Mouse (Mus musculus): Measurements from ENCODE around the gene Adcy9. TPM values are rescaled to one million over a fixed set of nuclear protein-coding genes. Genes with fewer than 3 reads are reported as not detected.

The Adcy9 gene
- polyA plus RNA-seq (2014; fragmentation: Nextera tagmentation; extraction: Ambion mirVana): 0.84 and 0.96 TPM in 2 replicates

DNA sequence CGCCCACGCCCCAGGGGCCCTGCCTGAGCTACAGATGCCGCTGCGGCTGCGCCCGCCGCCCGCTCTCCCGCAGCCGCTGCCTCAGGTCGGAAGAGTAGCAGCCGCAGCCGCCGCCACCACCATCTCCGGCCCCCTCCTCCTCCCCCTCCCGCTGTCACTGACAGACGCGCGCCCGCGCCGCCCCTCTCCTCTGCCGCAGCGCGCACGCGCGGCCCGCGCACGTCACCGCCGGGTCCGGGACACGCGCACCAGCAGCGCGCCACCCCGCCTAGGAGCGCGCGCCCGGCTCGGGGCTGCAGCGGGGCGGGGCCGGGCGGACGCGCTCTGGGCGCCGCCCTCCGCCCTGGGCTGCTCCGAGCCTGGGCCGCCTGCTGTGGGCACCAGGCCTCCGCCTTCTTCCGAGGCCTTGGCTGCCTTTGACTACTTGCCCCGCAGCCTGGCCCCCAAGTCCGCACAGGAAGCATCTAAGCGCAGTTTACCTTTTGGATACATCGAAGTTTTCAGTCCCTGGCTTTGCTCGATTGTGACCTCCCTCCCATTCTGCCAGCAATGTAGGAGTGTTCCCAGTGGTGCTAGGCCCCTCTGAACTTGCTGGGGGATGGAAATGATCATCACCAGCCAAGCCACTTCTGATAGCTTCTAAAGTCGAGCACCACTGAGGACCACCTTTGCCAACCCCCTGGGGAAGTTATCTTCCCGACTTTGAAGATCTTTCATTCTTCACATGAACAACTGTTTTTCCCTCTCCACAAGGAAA is at the start of gene Adcy9:
Gene Adcy9, minus strand, starts transcription at position 201 of the 757 bp plus-strand sequence.
- Histone ChIP-seq H3K4me3 (ENCODE audit: low read depth, low read length) (peak within 1 kb of the TSS; percentile 74), H3K9ac (ENCODE audit: low read length) (peak within 1 kb of the TSS; percentile 77), H3K27me3 (ENCODE audit: control insufficient read depth, insufficient read depth, low read length) (peaks cover 13% of the 10 kb centered on the region), H3K27ac (ENCODE audit: low read depth, low read length) (0 out of 2 replicates have a peak within 1 kb of the TSS, but pooled peaks have one; percentile 18), H3K36me3 (ENCODE audit: control insufficient read depth, insufficient read depth, low read length) (no peaks in the 10 kb centered on the region), H3K4me1 (replicated peaks; ENCODE audit: control insufficient read depth, insufficient read depth, low read length) (peaks cover 11% of the 10 kb centered on the region; the same call in 1 of the 2 replicates), H3K4me2 (ENCODE audit: low read depth, low read length, severe bottlenecking) (peak within 1 kb of the TSS; percentile 97), H3K9me3 (ENCODE audit: control insufficient read depth, low read length) (no peaks in the 10 kb centered on the region)
- WGBS: 1% methylated on average over 50 of the region's 64 CpGs
- DNase-seq (ENCODE audit: low spot score) (peak; percentile 94), ATAC-seq (replicated peaks; ENCODE audit: low FRiP score) (peak; percentile 90)

GRCm38 (mm10) chr16:4469599-4470352 is 49.5 kb upstream of the Adcy9 start:
- DNase-seq (ENCODE audit: low spot score): no peak

DNA sequence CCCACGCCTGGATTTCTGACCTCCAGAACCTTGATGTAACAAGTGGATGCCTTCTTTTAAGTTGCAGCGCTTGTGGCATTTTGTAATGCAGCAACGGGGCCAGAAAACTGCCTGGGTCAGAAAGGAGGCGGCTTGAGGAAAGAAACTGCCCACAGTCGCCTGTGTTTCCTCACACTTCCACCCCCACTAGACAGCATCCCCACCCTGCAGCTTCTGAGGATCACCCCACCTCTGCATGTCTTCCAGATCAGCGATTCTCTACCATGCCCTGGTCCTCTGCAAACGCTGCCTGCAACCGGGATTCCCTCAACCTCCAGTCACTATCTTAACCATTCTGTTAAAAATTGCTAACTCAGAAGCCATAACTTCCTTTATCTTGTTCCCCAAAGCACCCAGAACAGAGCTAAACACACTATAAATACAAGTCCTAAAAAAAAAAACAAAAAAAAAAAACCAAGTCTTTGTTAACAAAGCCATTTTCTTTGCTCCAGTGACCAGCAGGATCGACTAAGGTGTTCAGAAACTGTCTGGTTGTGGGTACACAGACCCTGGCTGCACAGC is 44.3 kb upstream of the Adcy9 start:
- Histone ChIP-seq H3K4me1 (replicated peaks; ENCODE audit: control insufficient read depth, insufficient read depth, low read length) (no peaks in the 10 kb centered on the region), H3K27ac (ENCODE audit: low read depth, low read length) (no peak overlapping the region), H3K9me3 (ENCODE audit: control insufficient read depth, low read length) (no peaks in the 10 kb centered on the region), H3K27me3 (ENCODE audit: control insufficient read depth, insufficient read depth, low read length) (no peaks in the 10 kb centered on the region), H3K9ac (ENCODE audit: low read length) (no peak overlapping the region; the same call in 1 of the 2 replicates), H3K36me3 (ENCODE audit: control insufficient read depth, insufficient read depth, low read length) (no peaks in the 10 kb centered on the region), H3K4me2 (ENCODE audit: low read depth, low read length, severe bottlenecking) (no peak overlapping the region), H3K4me3 (ENCODE audit: low read depth, low read length) (no peak overlapping the region)
- ATAC-seq (replicated peaks; ENCODE audit: low FRiP score): no peak
- no peak for DNase-seq (ENCODE audit: low spot score)
- 74% methylated on average over 9 of the region's 9 CpGs for WGBS

More at GRCm38 (mm10) chr16:4469599-4470352, 49.5 kb upstream of the Adcy9 start:
- Histone ChIP-seq H3K4me1 (replicated peaks; ENCODE audit: control insufficient read depth, insufficient read depth, low read length) (no peaks in the 10 kb centered on the region), H3K9me3 (ENCODE audit: control insufficient read depth, low read length) (no peaks in the 10 kb centered on the region), H3K4me2 (ENCODE audit: low read depth, low read length, severe bottlenecking) (no peak overlapping the region), H3K36me3 (ENCODE audit: control insufficient read depth, insufficient read depth, low read length) (no peaks in the 10 kb centered on the region), H3K9ac (ENCODE audit: low read length) (no peak overlapping the region), H3K4me3 (ENCODE audit: low read depth, low read length) (no peak overlapping the region), H3K27ac (ENCODE audit: low read depth, low read length) (no peak overlapping the region), H3K27me3 (ENCODE audit: control insufficient read depth, insufficient read depth, low read length) (no peaks in the 10 kb centered on the region)
- WGBS: 67% methylated on average over 10 of the region's 10 CpGs
- ATAC-seq (replicated peaks; ENCODE audit: low FRiP score): no peak

GRCm38 (mm10) chr16:4457927-4458326 is 37.6 kb upstream of the Adcy9 start:
- H3K27me3 ChIP-seq (ENCODE audit: control insufficient read depth, insufficient read depth, low read length): no peaks in the 10 kb centered on the region
- no peaks in the 10 kb centered on the region for H3K9me3 ChIP-seq (ENCODE audit: control insufficient read depth, low read length)
- no peak overlapping the region for H3K9ac ChIP-seq (ENCODE audit: low read length)
- no peak overlapping the region for H3K27ac ChIP-seq (ENCODE audit: low read depth, low read length)
- no peak overlapping the region for H3K4me2 ChIP-seq (ENCODE audit: low read depth, low read length, severe bottlenecking)
- no peaks in the 10 kb centered on the region for H3K4me1 ChIP-seq (replicated peaks; ENCODE audit: control insufficient read depth, insufficient read depth, low read length)
- H3K4me3 ChIP-seq (ENCODE audit: low read depth, low read length): no peak overlapping the region
- 83% methylated on average over 3 of the region's 3 CpGs for WGBS
- no peak for ATAC-seq (replicated peaks; ENCODE audit: low FRiP score)
- no peak for DNase-seq (ENCODE audit: low spot score)
- H3K36me3 ChIP-seq (ENCODE audit: control insufficient read depth, insufficient read depth, low read length): no peaks in the 10 kb centered on the region

DNA sequence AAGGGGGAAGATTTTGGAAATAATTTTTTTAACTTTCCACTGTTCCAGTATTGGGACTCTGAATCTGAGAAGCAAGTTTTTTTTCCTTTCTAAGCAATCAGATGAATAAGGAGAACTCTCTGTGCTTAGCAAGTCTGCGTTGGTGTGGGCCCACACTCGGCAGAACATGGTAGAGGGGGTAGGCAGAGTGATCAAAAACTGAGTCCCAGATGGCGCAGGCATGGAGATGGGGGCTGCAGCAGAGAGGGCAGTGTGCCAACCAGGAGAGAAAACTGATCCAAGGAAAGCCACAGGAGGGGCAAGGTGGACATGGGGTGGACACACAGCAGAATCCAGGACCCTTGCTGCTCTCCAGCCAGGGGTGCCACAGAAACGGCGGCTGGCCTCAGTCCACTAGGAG is 36.1 kb upstream of the Adcy9 start:
- ATAC-seq (replicated peaks; ENCODE audit: low FRiP score): no peak
- no peaks in the 10 kb centered on the region for H3K27me3 ChIP-seq (ENCODE audit: control insufficient read depth, insufficient read depth, low read length)
- no peak overlapping the region for H3K27ac ChIP-seq (ENCODE audit: low read depth, low read length)
- H3K4me3 ChIP-seq (ENCODE audit: low read depth, low read length): no peak overlapping the region
- no peak overlapping the region for H3K9ac ChIP-seq (ENCODE audit: low read length)
- H3K9me3 ChIP-seq (ENCODE audit: control insufficient read depth, low read length): no peaks in the 10 kb centered on the region
- 88% methylated on average over 5 of the region's 5 CpGs for WGBS
- no peaks in the 10 kb centered on the region for H3K4me1 ChIP-seq (replicated peaks; ENCODE audit: control insufficient read depth, insufficient read depth, low read length)
- no peak for DNase-seq (ENCODE audit: low spot score)
- H3K36me3 ChIP-seq (ENCODE audit: control insufficient read depth, insufficient read depth, low read length): no peaks in the 10 kb centered on the region
- no peak overlapping the region for H3K4me2 ChIP-seq (ENCODE audit: low read depth, low read length, severe bottlenecking)

GRCm38 (mm10) chr16:4455693-4456092 is 35.4 kb upstream of the Adcy9 start:
- no peaks in the 10 kb centered on the region for H3K36me3 ChIP-seq (ENCODE audit: control insufficient read depth, insufficient read depth, low read length)
- no peaks in the 10 kb centered on the region for H3K4me1 ChIP-seq (replicated peaks; ENCODE audit: control insufficient read depth, insufficient read depth, low read length)
- WGBS: 80% methylated on average over 4 of the region's 4 CpGs
- ATAC-seq (replicated peaks; ENCODE audit: low FRiP score) (no peak), DNase-seq (ENCODE audit: low spot score) (no peak)
- H3K4me2 ChIP-seq (ENCODE audit: low read depth, low read length, severe bottlenecking): no peak overlapping the region
- no peak overlapping the region for H3K4me3 ChIP-seq (ENCODE audit: low read depth, low read length)
- no peaks in the 10 kb centered on the region for H3K27me3 ChIP-seq (ENCODE audit: control insufficient read depth, insufficient read depth, low read length)
- H3K9me3 ChIP-seq (ENCODE audit: control insufficient read depth, low read length): no peaks in the 10 kb centered on the region
- no peak overlapping the region for H3K27ac ChIP-seq (ENCODE audit: low read depth, low read length)
- no peak overlapping the region for H3K9ac ChIP-seq (ENCODE audit: low read length)

DNA sequence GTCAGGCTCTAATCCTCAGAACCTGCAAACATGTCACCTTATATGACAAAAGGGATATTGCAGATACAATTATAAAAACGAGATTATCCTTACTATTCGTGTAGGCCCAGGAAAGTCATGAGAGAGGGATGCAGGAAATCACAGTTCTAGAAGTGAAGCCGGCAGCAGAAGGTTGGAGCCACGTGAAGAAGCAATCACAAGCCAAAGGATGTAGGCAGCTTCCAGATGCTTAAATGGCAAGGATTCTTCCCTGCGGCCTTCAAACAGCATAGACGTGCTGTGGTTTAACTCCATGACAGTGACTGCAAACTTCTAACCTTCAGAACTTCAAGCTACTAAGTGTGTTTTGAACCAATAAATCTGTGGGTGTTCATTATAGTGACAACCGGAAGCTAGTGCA is 34.3 kb upstream of the Adcy9 start:
- no peaks in the 10 kb centered on the region for H3K4me1 ChIP-seq (replicated peaks; ENCODE audit: control insufficient read depth, insufficient read depth, low read length)
- ATAC-seq (replicated peaks; ENCODE audit: low FRiP score) (no peak), DNase-seq (ENCODE audit: low spot score) (no peak)
- no peak overlapping the region for H3K9ac ChIP-seq (ENCODE audit: low read length)
- 88% methylated on average over 7 of the region's 7 CpGs for WGBS
- H3K4me3 ChIP-seq (ENCODE audit: low read depth, low read length): no peak overlapping the region
- H3K27ac ChIP-seq (ENCODE audit: low read depth, low read length): no peak overlapping the region
- no peaks in the 10 kb centered on the region for H3K9me3 ChIP-seq (ENCODE audit: control insufficient read depth, low read length)
- no peak overlapping the region for H3K4me2 ChIP-seq (ENCODE audit: low read depth, low read length, severe bottlenecking)
- H3K27me3 ChIP-seq (ENCODE audit: control insufficient read depth, insufficient read depth, low read length): no peaks in the 10 kb centered on the region
- H3K36me3 ChIP-seq (ENCODE audit: control insufficient read depth, insufficient read depth, low read length): no peaks in the 10 kb centered on the region

DNA sequence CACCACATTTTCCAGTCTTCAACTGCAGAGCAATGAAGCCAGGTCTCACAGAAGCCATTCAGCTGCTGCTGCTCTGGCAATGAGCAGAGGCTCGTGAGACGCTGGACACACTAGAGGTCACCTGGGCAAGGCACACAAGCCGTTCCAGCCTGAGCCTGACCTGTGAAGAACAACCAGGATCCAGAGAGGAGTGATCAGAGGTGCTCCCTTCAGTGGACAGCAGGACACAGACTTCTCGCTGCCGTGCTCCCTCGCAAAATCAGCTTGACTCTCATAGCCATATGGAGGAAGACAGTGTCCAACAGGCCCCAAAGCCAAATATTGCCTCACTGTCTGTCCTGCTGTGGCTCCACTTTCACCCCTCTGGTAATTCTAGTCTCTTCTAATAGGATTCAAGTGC is 29.1 kb upstream of the Adcy9 start:
- WGBS: 88% methylated on average over 6 of the region's 6 CpGs
- Histone ChIP-seq H3K4me2 (ENCODE audit: low read depth, low read length, severe bottlenecking) (no peak overlapping the region), H3K27me3 (ENCODE audit: control insufficient read depth, insufficient read depth, low read length) (no peaks in the 10 kb centered on the region), H3K9me3 (ENCODE audit: control insufficient read depth, low read length) (no peaks in the 10 kb centered on the region), H3K4me3 (ENCODE audit: low read depth, low read length) (no peak overlapping the region), H3K27ac (ENCODE audit: low read depth, low read length) (no peak overlapping the region), H3K36me3 (ENCODE audit: control insufficient read depth, insufficient read depth, low read length) (no peaks in the 10 kb centered on the region), H3K4me1 (replicated peaks; ENCODE audit: control insufficient read depth, insufficient read depth, low read length) (no peaks in the 10 kb centered on the region), H3K9ac (ENCODE audit: low read length) (no peak overlapping the region)
- no peak for DNase-seq (ENCODE audit: low spot score)
- no peak for ATAC-seq (replicated peaks; ENCODE audit: low FRiP score)

Data from forebrain, embryonic 11.5 days (tissue).